Mouse (Mus musculus) adrenal gland, postnatal 4 days (tissue): ENCODE results near the gene Ano4. TPM values are rescaled to one million over a fixed set of nuclear protein-coding genes. Genes with fewer than 3 reads are reported as not detected.
"Not testable (repeated sequence)": the region's sequence is repeated elsewhere in the genome, so short reads cannot be mapped to it uniquely, and the experiment has no call there.

ENCODE experiments used
- DNase-seq, 2 experiments: peaks; one replicate each; pipeline ENCODE4 v3.0.0; 2021 to 2022; ENCODE audit warnings: low spot score in 2 of 2, mixed read lengths in 2 of 2
- total RNA-seq, 2 experiments: library from RNA; stranded (reverse); gene quantifications; 2 replicates each; pipeline ENCODE4 v1.2.3; 2021

Ano4 gene
- total RNA-seq, 2 experiments from 2014 or later = 1.8 to 1.9 TPM

GRCm38 (mm10) chr10:89154797-89155465 lies 189.6 kb downstream of the Ano4 start:
- DNase-seq = no peak

DNA sequence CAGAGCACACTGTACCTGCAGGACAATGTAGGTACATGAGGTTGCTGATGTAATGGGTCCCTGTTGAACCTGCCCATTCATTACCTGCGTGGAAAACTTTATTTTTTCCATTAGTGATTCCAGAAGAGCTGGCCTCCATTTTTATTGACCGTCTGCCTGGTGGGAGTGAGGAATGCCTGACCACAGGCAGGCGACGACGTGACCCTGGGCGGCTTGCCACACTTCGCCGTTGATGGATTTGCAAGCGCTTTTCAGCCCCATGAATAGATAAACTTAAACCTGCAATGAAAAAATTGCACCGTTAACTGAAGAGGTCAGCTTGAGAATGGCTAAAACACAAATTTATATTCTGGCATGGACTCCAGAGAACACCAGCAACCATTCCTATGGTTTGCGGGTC lies 195.4 kb downstream of the Ano4 start:
- DNase-seq = no peak

GRCm38 (mm10) chr10:89121391-89121790 lies 223.2 kb downstream of the Ano4 start:
- no peak for DNase-seq

DNA sequence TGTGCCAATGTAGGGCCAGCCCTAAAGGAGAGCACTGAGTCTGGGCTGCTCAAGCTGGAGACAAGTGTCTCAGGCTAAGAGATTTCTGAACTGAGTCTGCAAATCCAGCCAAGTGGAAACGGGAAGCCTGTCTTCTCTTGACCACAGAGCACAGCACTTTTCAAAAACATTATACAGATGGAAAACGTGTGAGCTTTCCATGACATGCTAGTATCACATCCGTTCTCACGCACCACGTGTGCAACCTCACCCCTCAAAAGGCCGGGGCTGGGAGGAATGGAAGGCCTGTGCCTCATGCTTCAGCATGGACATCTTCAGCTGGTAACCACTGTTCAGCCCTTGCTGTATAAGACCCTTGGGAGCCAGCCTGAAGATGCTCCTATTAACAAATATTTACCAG lies 230.2 kb downstream of the Ano4 start:
- DNase-seq = no peak

GRCm38 (mm10) chr10:89111466-89111865 lies 233.1 kb downstream of the Ano4 start:
- DNase-seq = no peak

- DNase-seq = no peak
These were observed 233.6 kb downstream of the Ano4 start for GRCm38 (mm10) chr10:89110917-89111316.

DNA sequence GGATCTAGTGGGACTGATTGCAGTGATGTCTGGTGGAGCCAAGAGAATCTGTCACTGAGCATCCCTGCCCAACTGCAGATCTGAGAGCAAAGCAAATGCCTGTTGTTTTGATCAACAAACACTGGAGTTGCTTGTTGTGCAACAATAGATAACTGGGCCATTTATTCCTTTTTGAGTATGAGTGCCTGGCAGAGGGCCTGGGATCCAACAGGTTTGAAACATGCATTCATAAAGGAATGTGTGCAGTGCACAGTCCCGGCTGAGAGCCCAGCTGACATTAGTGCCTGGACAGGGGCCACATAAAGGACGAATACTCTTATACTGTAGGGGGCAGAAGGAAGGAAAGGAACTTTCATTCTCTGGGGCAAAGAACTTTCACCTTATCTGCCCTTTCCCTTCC lies 241.0 kb downstream of the Ano4 start:
- DNase-seq = no peak

- no peak for DNase-seq
These were observed 242.5 kb downstream of the Ano4 start for GRCm38 (mm10) chr10:89102025-89102424.

DNA sequence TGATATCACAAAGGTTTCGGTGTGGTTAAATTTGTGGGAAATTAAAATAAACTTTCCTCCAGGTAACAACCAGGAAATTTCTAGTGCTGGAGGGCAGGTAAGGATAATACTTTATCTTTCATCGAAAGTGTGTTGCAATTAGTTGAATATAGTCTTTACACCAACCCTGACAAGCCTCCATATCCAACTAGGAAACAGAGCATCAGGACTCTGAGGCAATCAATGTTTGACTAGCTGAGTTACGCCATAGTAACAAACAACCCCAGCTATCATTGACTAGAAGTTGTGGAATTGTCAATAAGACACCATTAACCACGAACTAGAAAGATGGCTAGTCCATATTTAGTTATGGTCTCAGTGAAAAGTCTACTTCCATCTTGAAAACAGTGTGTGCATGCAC lies 246.4 kb downstream of the Ano4 start:
- no peak for DNase-seq

- no peak for DNase-seq
These were observed 252.1 kb downstream of the Ano4 start for GRCm38 (mm10) chr10:89092350-89093040.

GRCm38 (mm10) chr10:89077447-89077846 lies 267.1 kb downstream of the Ano4 start:
- no peak for DNase-seq

- no peak for DNase-seq
These were observed 288.7 kb downstream of the Ano4 start for GRCm38 (mm10) chr10:89055891-89056290.

DNA sequence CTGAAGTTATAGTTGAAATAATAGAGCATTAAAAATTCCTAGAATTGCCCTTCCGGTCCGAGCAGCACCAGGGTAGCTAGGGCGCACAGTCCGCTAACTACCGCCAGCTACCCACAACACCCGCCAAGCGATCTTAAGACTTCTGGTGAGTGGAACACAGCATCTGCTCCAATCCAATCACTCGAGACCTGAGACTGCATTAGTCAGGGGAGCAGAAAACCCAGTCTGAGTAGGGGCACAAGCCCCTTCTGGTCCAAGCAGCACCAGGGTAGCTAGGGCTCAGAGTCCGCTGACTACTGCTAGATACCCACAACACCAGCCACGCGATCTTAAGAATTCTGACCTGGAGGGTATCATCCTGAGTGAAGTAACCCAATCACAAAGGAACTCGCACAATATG lies 299.6 kb downstream of the Ano4 start:
- not testable (repeated sequence) for DNase-seq

- no peak for DNase-seq
These were observed 300.4 kb downstream of the Ano4 start for GRCm38 (mm10) chr10:89044166-89044565.

- DNase-seq = no peak
These were observed 325.6 kb downstream of the Ano4 start for GRCm38 (mm10) chr10:89018926-89019325.

- DNase-seq = no peak
These were observed 336.3 kb downstream of the Ano4 start for GRCm38 (mm10) chr10:89008303-89008702.

DNA sequence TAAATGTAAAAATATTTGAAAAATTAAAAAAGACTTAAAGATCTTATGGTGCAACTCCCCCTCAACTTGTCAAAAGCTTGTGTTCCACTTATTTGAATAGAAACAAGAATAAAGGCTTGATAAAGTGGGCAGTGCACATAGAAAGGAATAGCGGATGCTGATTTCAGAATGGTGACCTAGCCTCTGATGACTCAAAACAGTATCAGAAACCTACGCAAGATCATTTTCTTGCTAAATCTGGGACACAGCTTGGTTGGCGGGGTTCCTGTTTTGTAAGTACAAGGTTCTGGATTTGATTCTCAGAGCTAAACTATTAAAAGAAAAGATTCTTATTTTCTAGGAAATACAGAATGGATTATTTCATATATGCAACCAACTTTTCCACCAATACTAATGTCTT lies 340.0 kb downstream of the Ano4 start:
- no peak for DNase-seq

- DNase-seq = no peak
These were observed 357.6 kb downstream of the Ano4 start for GRCm38 (mm10) chr10:88986925-88987324.

DNA sequence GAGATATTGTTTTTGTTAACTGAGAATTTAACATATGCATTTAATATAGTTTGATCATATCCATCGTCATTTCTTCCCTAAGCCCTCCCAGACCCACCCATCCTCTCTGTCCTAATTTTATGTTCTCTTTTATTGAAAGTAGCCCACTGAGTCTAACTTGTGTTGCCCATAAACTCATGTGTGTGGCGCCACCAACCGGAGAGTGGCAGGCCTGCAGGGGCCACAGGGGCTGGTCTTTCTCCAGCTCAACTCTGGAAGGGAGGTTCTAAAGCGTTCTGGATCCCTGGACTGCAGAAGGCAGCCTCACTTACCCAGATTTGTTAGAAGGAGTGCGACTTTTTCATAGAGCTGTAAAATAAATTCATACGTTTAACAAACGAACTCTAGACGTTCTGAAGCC lies 361.1 kb downstream of the Ano4 start:
- peak; percentile 11 to 30 for DNase-seq

DNA sequence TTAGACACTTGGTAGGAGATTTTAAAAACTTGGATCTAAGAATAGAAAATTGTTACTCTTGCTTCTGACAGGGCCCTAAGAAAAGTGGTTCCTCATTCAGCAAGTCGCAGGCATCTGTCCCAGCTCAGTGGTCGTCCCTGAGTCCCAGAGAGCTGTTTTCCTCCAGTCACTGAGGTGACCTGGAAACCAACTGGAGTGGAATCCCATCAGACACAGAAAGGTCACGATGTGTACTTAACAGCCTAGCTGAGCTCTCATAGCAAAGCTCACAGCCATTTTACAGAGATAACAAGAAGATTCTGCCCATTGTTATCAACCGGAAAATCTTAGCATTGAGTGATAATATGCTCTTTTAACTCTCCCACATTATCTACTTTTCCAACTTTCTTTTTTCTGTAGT lies 365.1 kb downstream of the Ano4 start:
- DNase-seq = no peak

GRCm38 (mm10) chr10:88978932-88979331 lies 365.6 kb downstream of the Ano4 start:
- DNase-seq = no peak

DNA sequence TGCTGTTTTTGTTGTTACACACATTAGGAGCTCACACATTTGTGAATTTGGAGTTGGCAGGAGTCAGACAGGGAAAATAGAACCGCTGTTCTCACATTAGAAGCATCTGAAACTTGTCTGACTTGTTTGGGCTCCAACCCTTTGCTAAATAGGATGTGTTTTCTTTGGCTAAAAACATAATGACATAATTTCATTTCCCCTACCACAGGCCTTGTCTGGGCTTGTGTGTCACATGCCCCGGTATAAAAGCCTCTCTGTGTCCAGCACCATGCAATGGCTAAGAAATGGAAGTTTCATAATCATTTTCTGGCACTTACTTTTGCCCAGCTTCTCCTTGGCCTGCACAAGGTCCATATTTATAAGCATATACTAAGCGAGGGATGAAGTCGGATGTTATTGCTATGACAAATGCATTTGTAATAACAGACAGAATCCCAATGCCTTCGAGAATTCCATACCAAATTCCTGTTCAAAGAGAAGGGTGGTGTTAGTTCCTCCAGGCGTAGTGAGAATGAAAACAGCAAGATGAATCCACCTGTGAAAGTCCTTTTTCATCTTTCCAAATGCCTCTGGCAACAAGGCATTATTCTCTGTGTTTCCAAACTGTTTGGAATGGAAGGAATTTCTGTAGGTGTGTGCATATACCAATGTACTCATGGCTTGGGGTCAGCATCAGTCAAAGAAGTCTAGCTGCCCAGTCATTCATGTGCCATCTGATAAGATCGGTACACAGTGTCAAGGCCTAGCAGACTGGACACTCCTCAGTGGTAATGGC lies 373.4 kb downstream of the Ano4 start:
- no peak for DNase-seq
